Mouse (Mus musculus) stomach, postnatal 0 days (tissue): ENCODE measurements around the gene Avpr1a. TPM values are rescaled to one million over a fixed set of nuclear protein-coding genes. Genes with fewer than 3 reads are reported as not detected.

Source experiments
- ATAC-seq: fragments of 200-750 bp; cut with Nextera tagmentation; 2 replicates; pipeline ENCODE4 v1.8.0; 2017; ENCODE audit not compliant: low FRiP score, low TSS enrichment
- DNase-seq: peaks from one replicate; pipeline ENCODE4 v3.0.0-alpha.2; 2016; ENCODE audit warnings: low spot score
- H3K27ac ChIP-seq: fragments of 300-500 bp; sonication (generic); replicated peaks from 2 replicates; pipeline ENCODE4 v1.5.1; 2014; ENCODE audit warnings: mild to moderate bottlenecking, control low read depth
- H3K27me3 ChIP-seq: fragments of 300-500 bp; sonication (generic); 2 replicates; pipeline ENCODE4 v1.6.1; 2014; ENCODE audit warnings: low read length; ENCODE audit not compliant: control insufficient read depth, insufficient read depth
- H3K36me3 ChIP-seq: fragments of 300-500 bp; sonication (generic); 2 replicates; pipeline ENCODE4 v1.6.1; 2014; ENCODE audit warnings: low read length, mixed read lengths; ENCODE audit not compliant: control insufficient read depth, insufficient read depth
- H3K4me1 ChIP-seq: fragments of 300-500 bp; sonication (generic); replicated peaks from 2 replicates; pipeline ENCODE4 v1.6.1; 2014; ENCODE audit warnings: antibody characterized with exemption; ENCODE audit not compliant: control insufficient read depth, insufficient read depth
- H3K4me2 ChIP-seq: fragments of 300-500 bp; sonication (generic); replicated peaks from 2 replicates; pipeline ENCODE4 v1.6.1; 2014; ENCODE audit warnings: low read depth, mild to moderate bottlenecking, control low read depth, moderate library complexity
- H3K4me3 ChIP-seq: fragments of 300-500 bp; sonication (generic); 2 replicates; pipeline ENCODE4 v1.5.1; 2014; ENCODE audit warnings: low read depth, low read length, control low read depth
- H3K9ac ChIP-seq: fragments of 300-500 bp; sonication (generic); 2 replicates; pipeline ENCODE4 v1.6.1; 2014; ENCODE audit warnings: mild to moderate bottlenecking, low read length, control low read depth, mixed read lengths
- H3K9me3 ChIP-seq: fragments of 300-500 bp; sonication (generic); 2 replicates; pipeline ENCODE4 v1.6.1; 2016; ENCODE audit warnings: low read length; ENCODE audit not compliant: control insufficient read depth
- CTCF ChIP-seq: IDR thresholded peaks from 2 replicates; pipeline ENCODE4 v1.5.1; 2016; ENCODE audit warnings: antibody characterized with exemption, low read depth, mild to moderate bottlenecking, moderate library complexity
- EP300 ChIP-seq: optimal IDR thresholded peaks from 2 replicates; pipeline ENCODE3; 2016; ENCODE audit warnings: antibody characterized with exemption
- WGBS: fragments of 180-500 bp; shearing (Covaris S2); extraction: QIAGEN DNeasy Blood & Tissue Kit; methylation state at CpG from one replicate; pipeline ENCODE4 v1.1.7; 2014; 5-methylcytosine and 5-hydroxymethylcytosine counted together
- polyA plus RNA-seq: library from polyadenylated mRNA; unstranded; fragments of >200 nt; fragmentation: Nextera tagmentation; extraction: Ambion mirVana; gene quantifications from 2 replicates; pipeline ENCODE4 v1.2.1, GENCODE M21; 2015

The Avpr1a gene
- polyA plus RNA-seq, 1 experiment from 2014 or later = 7.7 TPM

- H3K4me1 ChIP-seq = no peaks in the 10 kb centered on the region
- H3K27ac ChIP-seq = no peak overlapping the region
- H3K36me3 ChIP-seq = no peaks in the 10 kb centered on the region
- no peak for ATAC-seq
- DNase-seq = no peak
- no peaks in the 10 kb centered on the region for H3K27me3 ChIP-seq
- H3K9ac ChIP-seq = no peak overlapping the region
- TF ChIP-seq EP300 (no peak), CTCF (no peak)
- WGBS = 32% methylated on average over 2 of the region's 2 CpGs
- no peak overlapping the region for H3K4me3 ChIP-seq
- H3K4me2 ChIP-seq = no peak overlapping the region
- H3K9me3 ChIP-seq = no peaks in the 10 kb centered on the region
Observed at GRCm38 (mm10) chr10:122498551-122498950, 50.3 kb downstream of the Avpr1a start.

- H3K9me3 ChIP-seq = no peaks in the 10 kb centered on the region
Observed at GRCm38 (mm10) chr10:122499306-122499705, 51.0 kb downstream of the Avpr1a start.

More at GRCm38 (mm10) chr10:122499306-122499705, 51.0 kb downstream of the Avpr1a start:
- no peak overlapping the region for H3K4me3 ChIP-seq
- no peak for DNase-seq
- H3K27me3 ChIP-seq = no peaks in the 10 kb centered on the region
- ATAC-seq = no peak
- TF ChIP-seq EP300 (no peak), CTCF (no peak)
- no peaks in the 10 kb centered on the region for H3K4me1 ChIP-seq
- no peak overlapping the region for H3K4me2 ChIP-seq
- 66% methylated on average over 6 of the region's 6 CpGs for WGBS
- H3K9ac ChIP-seq = no peak overlapping the region
- no peaks in the 10 kb centered on the region for H3K36me3 ChIP-seq
- H3K27ac ChIP-seq = no peak overlapping the region

Other genes with a start within 250 kb of the Avpr1a start
- 7.5 and 7.6 TPM in 2 replicates for gene Ppm1h, start 230.3 kb downstream of the Avpr1a start, polyA plus RNA-seq